Mouse (Mus musculus): ENCODE results near the gene Dpagt1.

The Dpagt1 gene

GRCm38 (mm10) chr9:44378153-44378730, 52.4 kb downstream of the Dpagt1 start:
- in situ Hi-C loops (cut with MboI, MseI), result no loop called here

DNA sequence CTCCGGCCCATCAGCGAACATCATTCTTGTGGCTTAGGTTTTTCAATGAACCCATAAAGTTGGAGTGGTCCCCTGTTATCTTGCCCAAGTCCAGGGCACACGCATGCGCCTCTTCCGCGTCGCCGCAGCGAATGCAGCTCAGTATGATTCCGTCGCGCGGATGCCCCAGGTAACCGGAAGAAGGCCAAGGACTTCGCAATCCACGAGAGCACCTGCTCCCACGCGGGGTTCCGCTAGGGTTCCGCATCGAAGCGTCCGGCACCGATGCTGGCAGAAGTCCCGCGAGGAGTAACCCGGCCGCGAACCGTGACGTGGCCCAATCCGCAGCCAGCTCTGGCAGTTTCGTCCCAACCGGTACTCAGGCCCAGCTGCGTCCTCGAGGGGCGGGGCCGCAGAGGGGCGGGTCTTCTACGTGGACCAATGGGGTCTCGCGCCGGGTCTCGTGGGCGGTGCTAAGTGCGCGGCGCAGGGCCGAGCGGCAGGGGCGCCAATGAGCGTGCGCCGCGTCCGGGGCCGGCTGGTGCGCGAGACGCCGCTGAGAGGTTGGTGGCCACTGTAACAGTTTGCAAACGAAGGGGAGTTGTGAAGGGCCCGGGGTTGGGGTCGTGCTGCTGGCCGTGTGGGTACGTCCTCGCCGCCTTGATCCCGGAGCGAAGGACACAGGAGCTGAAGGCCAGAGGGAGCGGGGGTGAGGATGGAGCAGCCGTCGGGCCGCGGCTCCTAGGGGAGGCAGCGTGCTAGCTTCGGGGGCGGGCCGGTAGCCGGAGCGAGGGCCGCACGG, 53.4 kb downstream of the Dpagt1 start, which contains the start of gene Hyou1:
Gene Hyou1 (plus strand): TSS at position 437 of the 781 bp plus-strand sequence.
- in situ Hi-C loops (cut with MboI, MseI), result no loop called here

DNA sequence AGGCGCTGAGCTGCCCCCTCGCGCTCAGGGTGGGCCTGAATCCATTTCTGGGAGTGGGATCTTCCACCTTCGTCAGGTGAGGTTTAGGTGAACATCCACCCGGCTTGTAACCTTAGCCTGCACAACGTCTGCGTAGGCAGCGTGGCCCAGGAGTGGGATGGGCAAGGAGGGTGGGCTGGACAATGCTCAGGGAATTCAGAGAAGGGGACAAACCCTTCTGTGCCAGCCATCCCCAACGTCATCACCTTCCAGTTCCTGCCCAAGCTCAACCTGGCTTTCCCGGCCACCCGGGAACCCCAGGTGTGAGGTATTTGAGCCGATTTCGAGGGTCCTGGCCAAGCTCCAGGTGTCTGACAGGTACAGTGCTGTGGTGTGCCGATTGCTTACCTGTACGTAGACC, 54.0 kb downstream of the Dpagt1 start:
- in situ Hi-C loops (cut with MboI, MseI), result no loop called here

Data from T-helper 1 cell (primary cell).